Mouse (Mus musculus) embryonic facial prominence, embryonic 14.5 days (tissue): ENCODE results near the gene Nudt5. TPM values are rescaled to one million over a fixed set of nuclear protein-coding genes. Genes with fewer than 3 reads are reported as not detected.

ENCODE experiments used
- polyA plus RNA-seq: library from polyadenylated mRNA; unstranded; fragments of >200 nt; fragmentation: Nextera tagmentation; extraction: Ambion mirVana; gene quantifications from 2 replicates; pipeline ENCODE4 v1.2.1, GENCODE M21; 2014

The Nudt5 gene
- polyA plus RNA-seq, 1 experiment from 2014 or later, result 53.4 TPM

Other genes with a start within 250 kb of the Nudt5 start
- 6.2 and 7.0 TPM in 2 replicates for gene Camk1d, start 130.5 kb upstream of the Nudt5 start, polyA plus RNA-seq
- 259 and 265 TPM in 2 replicates for gene Cdc123, start 145 bp downstream of the Nudt5 start, polyA plus RNA-seq
- 1.1 and 1.5 TPM in 2 replicates for gene Gm13199, start 17.9 kb downstream of the Nudt5 start, polyA plus RNA-seq
- gene Sec61a2, start 50.4 kb downstream of the Nudt5 start, polyA plus RNA-seq, result 69.4 and 79.2 TPM in 2 replicates
- 1.9 and 2.2 TPM in 2 replicates for gene Dhtkd1, start 97.8 kb downstream of the Nudt5 start, polyA plus RNA-seq
- gene Upf2, start 106.5 kb downstream of the Nudt5 start, polyA plus RNA-seq, result 9.0 and 10.7 TPM in 2 replicates